Mouse (Mus musculus) olfactory bulb, adult 2 months (tissue): ENCODE measurements at regions not wholly inside any gene's neighbourhood (a gene's known extent, or its start where the extent isn't known, plus 50 kb on each side); places are given as distances from the start of the nearest gene placed in this dataset.
A peak's percentile ranks its signal among the peaks of the same experiment; 100 is the strongest.

ENCODE experiments used
- H3K27ac ChIP-seq: fragments of 200-500 bp; 2 replicates; pipeline ENCODE4 v1.5.1; 2012; ENCODE audit warnings: low read depth, low read length; ENCODE audit not compliant: insufficient read depth
- H3K4me1 ChIP-seq: fragments of 200-500 bp; 2 replicates; pipeline ENCODE4 v1.6.1; 2012; ENCODE audit warnings: low read length; ENCODE audit not compliant: control insufficient read depth, insufficient read depth
- H3K4me3 ChIP-seq: fragments of 200-500 bp; 2 replicates; pipeline ENCODE4 v1.5.1; 2012; ENCODE audit warnings: mild to moderate bottlenecking, low read depth, low read length, moderate library complexity; ENCODE audit not compliant: insufficient read depth
- CTCF ChIP-seq: fragments of 200-500 bp; IDR thresholded peaks from 2 replicates; pipeline ENCODE4 v1.5.1; 2012; ENCODE audit warnings: low read depth, mild to moderate bottlenecking, low read length, moderate library complexity; ENCODE audit not compliant: insufficient read depth
- POLR2A ChIP-seq: fragments of 200-500 bp; IDR thresholded peaks from 2 replicates; pipeline ENCODE4 v1.6.1; 2012; ENCODE audit warnings: mild to moderate bottlenecking, low read depth, low read length, moderate library complexity; ENCODE audit not compliant: insufficient read depth
- WGBS: fragments of 180-500 bp; shearing (Covaris S2); methylation state at CpG from one replicate; pipeline ENCODE4 v1.1.7; 2018; 5-methylcytosine and 5-hydroxymethylcytosine counted together

- no peak for TF ChIP-seq POLR2A
- 72% methylated on average over 4 of the region's 4 CpGs for WGBS
- no peak overlapping the region for H3K4me3 ChIP-seq
- no peaks in the 10 kb centered on the region for H3K4me1 ChIP-seq
- H3K27ac ChIP-seq, result no peak overlapping the region
Measured at GRCm38 (mm10) chr12:39224073-39224472, 444.9 kb downstream of the Etv1 start.

DNA sequence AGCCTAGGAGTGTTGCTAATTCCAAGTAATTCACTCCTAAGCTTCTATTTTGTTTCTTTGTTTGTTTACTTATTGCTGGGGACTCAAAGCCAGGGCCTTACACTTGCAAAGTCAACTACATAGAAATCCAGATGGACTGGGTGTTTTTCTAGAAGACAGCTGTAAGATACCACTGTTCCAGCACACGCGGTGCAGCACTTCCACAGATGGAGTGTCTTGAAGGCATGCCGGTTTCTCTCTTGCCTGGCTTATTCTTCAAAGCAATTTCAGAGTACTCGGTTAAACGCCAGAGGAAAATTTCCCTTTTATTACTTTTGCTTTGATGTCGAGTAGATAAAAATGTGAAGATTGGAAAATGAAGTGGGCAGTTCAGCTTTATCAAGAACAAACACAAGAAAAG, 477.4 kb downstream of the Etv1 start:
- H3K4me1 ChIP-seq, result no peaks in the 10 kb centered on the region
- H3K4me3 ChIP-seq, result no peak overlapping the region
- H3K27ac ChIP-seq, result no peak overlapping the region
- 87% methylated on average over 6 of the region's 6 CpGs for WGBS
- no peak for TF ChIP-seq POLR2A

GRCm38 (mm10) chr12:39257571-39257970, 478.4 kb downstream of the Etv1 start:
- no peak overlapping the region for H3K4me3 ChIP-seq
- no peak overlapping the region for H3K27ac ChIP-seq
- no peaks in the 10 kb centered on the region for H3K4me1 ChIP-seq
- TF ChIP-seq POLR2A, result no peak
- no peak for TF ChIP-seq CTCF
- 63% methylated on average over 1 of the region's 1 CpGs for WGBS

DNA sequence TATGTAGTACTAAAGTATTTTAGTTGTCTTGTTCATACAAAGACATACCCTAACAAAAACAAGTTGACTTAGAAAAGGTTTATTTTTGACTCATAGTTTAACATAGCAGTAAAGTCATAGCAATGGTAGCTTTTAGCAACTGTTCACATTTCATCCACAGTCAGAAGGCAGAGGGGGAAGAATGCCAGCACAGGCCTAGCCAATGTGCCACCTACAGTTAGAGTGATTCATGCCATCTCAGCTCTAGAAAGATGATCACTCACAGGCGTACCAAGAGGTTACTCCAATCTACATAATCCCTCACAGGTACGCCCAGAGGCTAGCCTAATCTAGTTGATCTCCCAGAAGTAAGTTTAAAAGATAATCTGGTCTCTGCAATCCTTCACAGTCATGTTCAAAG, 510.5 kb downstream of the Etv1 start:
- no peak overlapping the region for H3K27ac ChIP-seq
- no peak overlapping the region for H3K4me3 ChIP-seq
- 95% methylated on average over 2 of the region's 2 CpGs for WGBS
- H3K4me1 ChIP-seq, result no peaks in the 10 kb centered on the region
- TF ChIP-seq POLR2A (no peak), CTCF (no peak)

- no peak for TF ChIP-seq POLR2A
- no peak for TF ChIP-seq CTCF
- Histone ChIP-seq H3K4me1 (no peaks in the 10 kb centered on the region), H3K4me3 (no peak overlapping the region), H3K27ac (peak overlapping the region; percentile 91)
- WGBS, result 13% methylated on average over 13 of the region's 13 CpGs
Measured at GRCm38 (mm10) chr12:39301351-39302212, 522.4 kb downstream of the Etv1 start.

GRCm38 (mm10) chr12:39302213-39302591, 523.0 kb downstream of the Etv1 start:
- TF ChIP-seq CTCF (no peak), POLR2A (no peak)
- no peak overlapping the region for H3K4me3 ChIP-seq
- H3K27ac ChIP-seq, result peak overlapping the region; percentile 57
- H3K4me1 ChIP-seq, result no peaks in the 10 kb centered on the region
- WGBS, result 43% methylated on average over 2 of the region's 2 CpGs

DNA sequence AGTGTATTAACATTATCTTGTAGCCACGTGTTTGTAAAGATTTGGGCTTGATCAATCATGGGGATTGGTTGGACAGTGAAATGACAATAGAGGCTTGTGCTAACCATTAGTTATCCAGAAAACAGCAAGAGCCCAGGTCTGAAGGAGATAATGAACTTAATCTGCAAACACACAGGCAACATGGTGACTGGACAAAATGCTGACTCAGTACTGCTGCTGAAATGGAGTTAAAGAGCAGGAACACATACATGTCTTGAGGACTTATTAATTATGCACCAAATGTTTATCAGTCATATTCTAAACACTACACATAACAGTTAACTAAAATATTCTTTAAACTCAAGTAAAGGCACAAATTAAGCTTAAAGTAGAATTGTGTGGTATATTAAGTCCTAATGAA, 528.6 kb downstream of the Etv1 start:
- TF ChIP-seq CTCF, result no peak
- WGBS, result 81% methylated on average over 1 of the region's 1 CpGs
- no peaks in the 10 kb centered on the region for H3K4me1 ChIP-seq
- H3K27ac ChIP-seq, result no peak overlapping the region
- H3K4me3 ChIP-seq, result no peak overlapping the region

GRCm38 (mm10) chr12:39309905-39310304, 530.7 kb downstream of the Etv1 start:
- no peak for TF ChIP-seq CTCF
- TF ChIP-seq POLR2A, result no peak
- no peak overlapping the region for H3K27ac ChIP-seq
- H3K4me1 ChIP-seq, result no peaks in the 10 kb centered on the region
- WGBS, result 55% methylated on average over 3 of the region's 3 CpGs
- no peak overlapping the region for H3K4me3 ChIP-seq

DNA sequence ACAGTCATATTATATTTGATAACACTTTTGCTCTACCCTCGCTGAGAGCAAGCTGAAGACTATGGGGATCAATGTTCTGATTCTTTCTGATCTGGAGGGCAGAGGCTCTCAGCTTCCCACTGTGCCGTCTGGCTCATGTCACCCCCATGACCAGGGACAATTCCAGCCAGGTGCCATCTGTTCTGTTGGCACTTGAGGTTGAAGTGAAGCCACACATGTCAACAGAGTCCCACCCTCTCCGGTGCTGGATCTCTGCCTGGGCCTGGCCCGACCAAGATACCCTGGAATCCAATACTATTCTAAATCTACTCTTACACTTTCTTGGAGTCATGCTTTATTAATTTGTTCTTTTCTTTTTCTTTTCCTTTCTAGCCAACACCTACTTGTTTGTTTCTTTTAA, 538.0 kb downstream of the Etv1 start:
- TF ChIP-seq CTCF (no peak), POLR2A (no peak)
- Histone ChIP-seq H3K4me1 (no peaks in the 10 kb centered on the region), H3K27ac (no peak overlapping the region), H3K4me3 (no peak overlapping the region)
- whole genome bisulfite sequencing, result 87% methylated on average over 4 of the region's 4 CpGs

DNA sequence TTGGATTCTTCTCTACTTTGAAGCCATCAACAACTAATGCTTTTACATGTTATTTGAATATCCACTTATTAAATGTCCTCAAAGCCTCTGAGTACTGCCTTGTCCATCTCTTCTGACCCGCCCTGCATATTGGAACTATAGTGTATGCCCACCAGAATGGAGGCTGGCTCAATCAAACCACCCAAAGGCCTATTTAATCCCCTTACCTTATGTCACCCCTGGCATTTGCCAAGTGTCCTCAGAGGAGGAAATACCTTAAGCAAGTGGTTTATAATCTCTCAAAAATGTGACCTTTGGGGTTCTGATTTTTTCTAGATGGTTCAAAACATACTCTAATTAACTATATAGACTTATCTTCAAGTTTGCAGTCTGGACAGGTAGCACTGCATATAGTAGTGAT, 542.3 kb downstream of the Etv1 start:
- Histone ChIP-seq H3K4me1 (no peaks in the 10 kb centered on the region), H3K27ac (no peak overlapping the region), H3K4me3 (no peak overlapping the region)
- TF ChIP-seq POLR2A (no peak), CTCF (no peak)
- 93% methylated on average over 1 of the region's 1 CpGs for WGBS
